Mouse (Mus musculus): ENCODE results near the gene 1700007K13Rik. TPM values are rescaled to one million over a fixed set of nuclear protein-coding genes. Genes with fewer than 3 reads are reported as not detected.

Gene 1700007K13Rik
- total RNA-seq, 2 experiments from 2014 or later, result not detected

DNA sequence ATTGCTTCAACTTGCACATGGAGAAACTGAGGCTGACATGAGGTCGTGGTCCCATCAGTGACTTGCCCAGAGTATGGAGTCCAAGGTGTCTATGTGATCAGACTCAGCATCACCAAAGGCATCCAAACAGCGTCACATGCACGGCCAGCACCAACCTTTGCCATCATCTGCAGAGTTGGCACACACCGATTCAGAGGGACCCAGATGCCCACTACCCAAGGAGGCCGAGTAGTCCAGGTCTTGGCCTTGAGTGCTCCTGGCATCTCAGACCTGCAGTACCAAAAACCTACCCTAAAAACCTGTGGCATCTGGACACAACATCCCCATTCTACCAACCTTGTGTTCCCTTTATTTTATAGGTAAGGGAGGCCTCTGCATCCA lies 51.4 kb downstream of the 1700007K13Rik start:
- DNase-seq, result no peak

GRCm38 (mm10) chr2:28414116-28414756 lies 51.9 kb downstream of the 1700007K13Rik start:
- DNase-seq, result no peak

DNA sequence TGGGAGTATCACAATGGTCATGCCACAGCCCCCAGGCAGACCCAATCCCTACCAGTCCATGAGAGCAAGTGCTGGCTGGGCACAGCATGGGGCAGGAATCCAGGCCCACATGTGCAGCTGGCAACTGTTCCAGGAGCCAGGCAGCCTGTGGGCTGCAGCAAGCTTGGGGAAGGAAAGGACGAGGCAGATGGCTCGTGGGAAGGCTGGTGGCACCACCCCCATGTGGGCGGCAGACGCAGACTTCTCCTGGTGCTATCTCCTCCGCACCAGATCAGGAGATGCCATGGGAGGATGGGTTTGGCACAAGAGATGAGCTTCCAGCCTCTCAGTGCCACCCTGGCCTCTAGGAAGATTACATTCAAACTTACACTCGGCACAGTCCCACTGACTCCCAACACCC lies 53.2 kb downstream of the 1700007K13Rik start:
- no peak for DNase-seq

Other genes starting within 250 kb of the 1700007K13Rik start
- gene Ppp1r26, start 19.5 kb downstream of the 1700007K13Rik start, total RNA-seq (2021), result 1 to 10 TPM; 2.0 to 2.4 TPM
- gene Mrps2, start 1.7 kb upstream of the 1700007K13Rik start, total RNA-seq (2021), result 10 to 100 TPM; 25.1 to 25.8 TPM
- 1 to 10 TPM in 1 of 2 experiments, under 1 TPM in 1; 0.54 to 1.0 TPM for gene Gbgt1, start 30.6 kb upstream of the 1700007K13Rik start, total RNA-seq (2021)
- 1 to 10 TPM in 1 of 2 experiments, under 1 TPM in 1; 0.88 to 1.2 TPM for gene Gm10134, start 39.8 kb upstream of the 1700007K13Rik start, total RNA-seq (2021)
- gene Ralgds, start 46.8 kb upstream of the 1700007K13Rik start, total RNA-seq (2021), result 10 to 100 TPM in 1 of 2 experiments, 1 to 10 TPM in 1; 8.3 to 11.6 TPM
- not detected for gene Cel, start 97.1 kb upstream of the 1700007K13Rik start, total RNA-seq (2021)
- gene Gtf3c5, start 117.4 kb upstream of the 1700007K13Rik start, total RNA-seq (2021), result 1 to 10 TPM; 7.3 to 7.6 TPM
- gene Gfi1b, start 155.7 kb upstream of the 1700007K13Rik start, total RNA-seq (2021), result not detected
- gene Tsc1, start 174.9 kb upstream of the 1700007K13Rik start, total RNA-seq (2021), result 10 to 100 TPM; 26.9 to 32.5 TPM
- not detected for gene Spaca9, start 233.4 kb upstream of the 1700007K13Rik start, total RNA-seq (2021)
- under 1 TPM in 1 of 2 experiments, not detected in 1; 0.19 TPM for gene Ak8, start 233.8 kb upstream of the 1700007K13Rik start, total RNA-seq (2021)

All from gastrocnemius, postnatal 25 days (tissue).